Mouse (Mus musculus) thymus, postnatal 4 days (tissue): Measurements from ENCODE around the gene Shank2.

Source experiments
- DNase-seq: peaks from one replicate; pipeline ENCODE4 v3.0.0; 2021

The Shank2 gene

GRCm38 (mm10) chr7:144001628-144002027 lies at the start of gene Shank2:
Gene Shank2, plus strand, starts transcription at chr7:144001928.
- DNase-seq: no peak

DNA sequence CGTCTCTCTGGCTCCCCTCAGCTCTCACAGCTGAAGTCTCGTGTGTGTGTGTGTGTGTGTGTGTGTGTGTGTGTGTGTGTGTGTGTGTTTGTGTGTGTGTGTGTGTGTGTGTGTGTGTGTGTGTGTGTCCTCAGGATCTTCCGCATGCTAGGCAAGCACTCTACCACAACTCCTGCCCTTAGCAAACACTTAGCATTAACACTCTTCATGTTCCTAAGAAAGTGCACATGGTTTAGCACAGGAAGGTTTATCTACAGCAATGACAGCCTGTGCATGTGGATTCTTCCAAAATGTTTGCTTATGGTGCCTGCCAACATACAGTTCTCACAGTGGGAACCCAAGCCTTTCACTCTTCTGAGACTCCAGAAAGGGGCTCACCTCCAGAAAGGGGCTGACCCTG lies 49.6 kb upstream of the Shank2 start:
- no peak for DNase-seq

DNA sequence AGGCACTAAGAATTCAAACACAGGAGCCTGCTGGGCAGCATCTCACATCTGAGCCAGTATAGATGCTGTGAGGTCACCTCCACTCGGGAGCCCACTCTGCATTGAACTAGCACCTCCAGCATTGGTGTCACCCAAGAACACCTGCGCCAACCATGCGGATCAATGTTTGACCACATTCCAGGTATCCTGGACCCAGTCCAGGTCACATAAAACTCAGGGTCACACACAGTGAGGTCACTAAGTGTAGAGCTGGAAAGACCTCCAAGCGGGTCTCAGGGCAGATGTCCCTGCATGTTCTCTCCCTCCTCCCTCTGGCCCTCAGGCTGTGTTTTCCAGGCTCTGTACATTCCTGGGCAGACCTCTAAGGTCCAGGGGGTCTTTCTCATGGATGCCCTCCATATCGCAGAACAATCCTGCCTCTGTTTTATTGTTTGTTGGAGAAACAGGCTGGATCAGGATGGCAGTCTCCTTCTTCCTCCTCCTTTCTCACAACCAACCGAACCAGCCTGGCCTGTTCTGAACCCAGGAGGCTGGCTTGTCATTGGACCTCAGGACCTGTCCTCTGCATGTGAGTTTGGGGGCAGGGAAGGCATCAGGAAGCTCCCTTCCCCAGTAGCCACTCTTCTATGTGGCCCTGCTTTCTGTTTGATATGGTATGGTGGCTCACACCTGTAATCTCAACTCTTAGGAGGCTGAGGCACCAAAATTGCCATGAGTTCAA lies 45.0 kb upstream of the Shank2 start:
- no peak for DNase-seq

DNA sequence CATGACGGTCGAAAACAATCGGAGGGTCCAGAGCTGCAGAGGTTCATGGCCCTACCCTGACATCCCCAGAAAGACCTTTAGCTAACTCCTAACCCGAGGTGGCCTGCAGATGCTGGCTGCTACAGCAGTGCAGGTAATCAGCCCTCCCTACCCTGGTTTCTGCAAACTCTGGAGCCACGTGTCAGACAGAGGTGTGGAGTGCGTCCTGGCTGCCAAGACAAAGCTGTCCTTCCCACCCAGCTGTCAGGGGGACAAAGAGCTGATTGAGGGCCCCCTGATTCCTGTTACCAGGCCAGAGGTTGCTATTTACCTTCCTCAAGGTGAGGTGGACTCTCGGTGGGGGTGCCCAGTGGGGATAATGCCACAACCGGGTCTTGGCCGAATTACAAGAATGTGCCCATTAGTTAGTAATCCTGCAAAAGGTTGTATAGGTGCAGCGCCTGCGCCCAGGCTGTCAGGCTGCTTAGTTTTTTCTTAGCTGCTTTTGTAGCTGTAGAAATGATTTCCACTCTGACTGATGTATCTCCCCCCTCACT lies 43.6 kb upstream of the Shank2 start:
- DNase-seq: no peak

DNA sequence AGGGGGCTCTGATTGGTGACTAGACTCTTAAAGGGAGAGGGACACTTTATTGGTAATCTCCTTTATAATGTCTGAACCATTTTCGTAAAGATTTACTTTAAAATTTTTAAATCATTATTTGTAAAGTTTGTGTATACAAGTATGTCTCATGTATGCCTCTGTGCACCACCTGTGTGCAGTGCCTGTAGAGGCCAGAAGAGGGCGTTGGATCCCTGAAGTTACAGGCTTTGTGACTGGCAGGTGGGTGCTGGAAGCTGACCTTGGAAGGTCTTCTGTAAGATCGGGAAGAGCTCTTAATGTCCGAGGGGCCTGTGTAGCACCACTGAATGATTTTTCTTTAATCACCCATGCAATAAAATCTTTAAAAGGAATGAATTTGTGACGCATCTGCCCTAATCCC lies 37.9 kb upstream of the Shank2 start:
- no peak for DNase-seq

DNA sequence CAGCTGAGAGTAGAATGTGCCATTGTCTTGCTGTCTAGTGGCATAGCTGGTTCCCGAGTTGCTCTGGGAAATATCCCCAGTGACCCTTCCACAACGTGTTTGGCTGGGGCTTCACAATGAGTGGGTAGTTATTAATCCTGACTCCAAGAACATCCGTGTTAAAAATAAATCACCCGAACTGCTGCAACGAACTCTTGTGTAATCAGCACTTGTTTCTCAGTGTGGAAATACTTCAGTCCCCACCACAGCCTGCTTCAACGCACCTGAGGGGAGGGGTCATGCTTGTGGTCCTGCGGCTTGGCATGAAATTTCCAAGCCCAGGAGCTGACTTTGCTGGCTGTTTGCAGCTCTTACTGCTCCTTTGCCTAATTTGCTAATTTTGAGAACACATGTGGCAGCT lies 35.1 kb upstream of the Shank2 start:
- no peak for DNase-seq

GRCm38 (mm10) chr7:143977491-143977830 lies 24.3 kb upstream of the Shank2 start:
- DNase-seq: no peak

GRCm38 (mm10) chr7:143977831-143978682 lies 23.7 kb upstream of the Shank2 start:
- peak; percentile 25 for DNase-seq

- DNase-seq: peak; percentile 86
These were observed 22.9 kb upstream of the Shank2 start for GRCm38 (mm10) chr7:143978741-143979371.

GRCm38 (mm10) chr7:143979986-143980385 lies 21.7 kb upstream of the Shank2 start:
- DNase-seq: no peak

DNA sequence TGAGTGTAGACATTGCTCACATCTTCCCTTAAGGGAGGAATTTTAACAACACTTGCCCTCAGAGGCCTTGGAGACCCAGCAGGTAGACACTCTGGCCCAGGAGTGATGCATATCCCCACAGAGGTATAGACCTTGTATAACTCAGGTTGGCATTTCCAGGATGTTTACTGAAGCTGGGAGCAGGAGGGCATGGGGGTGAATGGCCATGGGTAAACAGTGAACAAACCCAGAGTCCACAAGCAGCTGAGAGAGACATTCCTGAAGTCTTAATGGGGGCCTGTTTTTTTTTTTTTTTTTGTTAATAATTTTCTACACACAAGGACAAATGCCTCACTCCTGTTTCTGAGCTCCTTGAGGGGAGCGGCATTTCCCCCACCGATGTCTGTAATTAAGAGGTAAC lies 15.4 kb upstream of the Shank2 start:
- no peak for DNase-seq

GRCm38 (mm10) chr7:143991160-143991559 lies 10.6 kb upstream of the Shank2 start:
- DNase-seq: no peak

DNA sequence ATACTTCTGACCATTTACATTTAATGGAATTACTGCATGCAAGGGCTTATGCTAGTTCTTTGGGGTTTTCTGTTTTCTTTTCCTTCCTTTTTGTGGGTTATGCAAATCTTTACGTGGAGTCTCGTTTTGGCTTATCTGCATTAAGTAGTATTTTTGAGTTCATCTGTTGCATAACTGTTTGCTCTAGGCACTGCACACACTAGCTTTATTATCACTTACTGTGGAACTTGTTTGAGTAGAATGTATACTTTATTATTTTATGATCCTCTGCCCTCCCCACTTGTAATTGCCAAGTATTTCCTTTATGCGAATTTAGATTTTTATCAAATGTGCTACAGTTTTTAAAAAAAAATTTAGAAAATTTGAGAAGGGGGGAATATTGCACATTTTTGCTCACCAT lies 2.7 kb upstream of the Shank2 start:
- no peak for DNase-seq

GRCm38 (mm10) chr7:144003471-144003870 lies 1.7 kb downstream of the Shank2 start:
- no peak for DNase-seq

GRCm38 (mm10) chr7:144008079-144008478 lies 6.4 kb downstream of the Shank2 start:
- DNase-seq: no peak

GRCm38 (mm10) chr7:144008985-144009384 lies 7.3 kb downstream of the Shank2 start:
- DNase-seq: no peak

DNA sequence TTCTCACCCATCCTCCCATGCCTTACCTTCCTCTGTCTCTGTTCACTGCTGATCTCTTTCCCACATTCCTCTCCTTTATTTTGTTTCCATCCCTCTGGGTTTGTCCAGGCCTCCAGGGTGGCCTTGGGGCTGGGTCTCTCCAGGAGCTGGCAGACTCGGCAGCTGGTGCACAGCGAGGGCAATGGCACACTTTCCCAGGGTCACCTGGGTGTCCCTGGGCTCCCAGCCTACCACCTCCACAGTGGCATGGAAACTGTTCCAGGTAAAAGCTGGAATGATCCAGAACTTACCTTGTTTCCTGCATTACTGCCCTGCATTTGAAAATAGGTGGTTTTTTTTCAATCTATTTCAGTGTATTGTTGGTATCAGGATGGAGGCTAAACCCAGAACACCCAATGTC lies 12.8 kb downstream of the Shank2 start:
- no peak for DNase-seq

DNA sequence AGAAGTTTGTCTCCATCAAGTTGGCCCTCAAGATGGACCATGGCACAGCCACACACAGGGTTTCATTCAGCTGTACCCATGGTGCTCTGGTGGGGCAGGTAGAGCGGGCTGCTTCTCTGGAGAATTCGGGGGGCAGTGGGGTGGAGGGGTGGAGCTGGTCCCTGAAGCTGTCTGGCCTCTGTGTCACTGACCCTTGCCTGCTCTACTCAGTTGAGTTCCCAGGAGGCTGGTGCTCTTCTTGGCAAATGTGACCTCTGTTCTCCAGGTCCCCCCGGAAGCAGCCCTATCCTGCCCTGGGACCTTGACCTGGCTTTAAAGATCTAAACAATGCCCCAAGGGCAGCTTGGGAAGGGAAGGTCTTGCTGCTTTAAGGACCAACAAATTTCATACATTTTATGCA lies 20.1 kb downstream of the Shank2 start:
- no peak for DNase-seq

DNA sequence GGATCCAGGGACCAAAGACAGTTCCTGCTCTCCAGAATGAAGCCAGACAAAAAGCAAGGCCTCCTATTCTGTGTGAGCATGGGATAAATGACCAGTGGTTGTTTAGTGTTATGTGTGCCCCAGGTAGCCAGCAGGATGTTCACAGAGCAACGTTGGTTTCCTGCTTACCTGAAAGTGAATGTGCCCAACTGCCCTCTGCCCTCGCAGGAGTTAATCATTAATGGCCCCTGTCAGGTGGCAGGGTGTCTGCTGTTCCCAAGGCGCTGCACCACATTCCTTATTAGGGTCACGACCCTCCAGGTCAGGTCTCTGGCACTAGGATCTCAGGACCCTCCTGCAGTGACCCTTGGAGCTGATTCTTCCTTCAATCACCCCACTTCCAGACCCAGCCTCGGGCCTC lies 21.0 kb downstream of the Shank2 start:
- no peak for DNase-seq

GRCm38 (mm10) chr7:144023561-144023960 lies 21.8 kb downstream of the Shank2 start:
- no peak for DNase-seq

DNA sequence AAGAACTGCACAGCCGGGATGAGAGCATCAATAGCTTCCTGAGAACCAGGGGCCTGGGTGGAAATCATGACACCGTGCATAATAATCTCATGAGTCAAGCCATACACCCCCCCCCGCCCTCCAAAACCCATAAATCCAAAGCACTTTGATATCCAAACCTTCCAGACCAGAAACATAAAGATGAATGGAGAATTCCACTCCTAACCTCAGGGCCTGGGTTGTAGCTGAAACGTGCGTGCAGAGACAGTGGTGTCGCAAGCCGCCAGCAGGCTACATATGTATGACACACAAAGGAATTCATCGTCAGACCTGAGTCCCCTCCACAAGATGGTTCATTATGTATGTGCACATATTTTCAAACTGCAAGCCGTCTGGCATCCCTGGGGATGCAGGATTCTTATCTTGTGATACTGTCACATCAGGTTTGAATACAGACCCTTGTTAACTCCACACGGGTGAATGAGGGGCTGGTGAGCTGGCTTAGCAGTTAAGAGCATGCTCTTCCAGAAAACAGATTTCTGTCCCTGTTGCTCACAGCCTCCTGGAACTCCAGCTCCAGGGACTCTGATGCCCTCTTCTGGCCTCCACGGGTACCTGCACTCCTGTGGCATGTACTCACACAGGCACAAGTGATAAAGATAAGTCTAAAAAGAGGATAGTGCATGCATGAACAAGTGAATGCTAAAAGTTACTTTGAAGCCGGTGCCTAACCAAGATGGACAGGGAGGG lies 24.5 kb downstream of the Shank2 start:
- no peak for DNase-seq

DNA sequence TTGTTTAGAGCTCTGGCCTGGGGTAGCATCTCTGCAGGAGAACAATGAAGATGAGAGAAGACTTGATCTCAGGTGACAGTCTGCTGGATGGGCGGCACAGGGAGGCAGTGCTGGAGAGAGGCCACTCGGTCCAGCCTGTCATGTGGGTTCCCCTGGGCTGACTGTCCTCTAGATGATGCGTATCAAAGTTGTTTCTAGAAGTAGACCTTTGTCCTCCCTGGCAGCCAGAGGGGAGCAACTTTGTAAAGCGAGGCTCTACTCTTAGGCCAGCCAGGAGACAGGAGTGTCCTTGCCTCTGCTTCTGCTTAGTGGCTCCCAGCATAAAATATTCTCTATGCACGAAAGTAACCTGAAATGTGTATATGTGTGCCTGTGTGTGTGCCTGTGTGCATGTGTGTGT lies 27.5 kb downstream of the Shank2 start:
- no peak for DNase-seq

GRCm38 (mm10) chr7:144030796-144031195 lies 29.1 kb downstream of the Shank2 start:
- no peak for DNase-seq
